Mouse (Mus musculus) embryonic fibroblast, embryonic 13.5 days (primary cell): ENCODE results near the gene Ptprn2. TPM values are rescaled to one million over a fixed set of nuclear protein-coding genes. Genes with fewer than 3 reads are reported as not detected.

Source experiments
- H3K27ac ChIP-seq: 2 replicates; pipeline ENCODE4 v1.5.1; 2012; ENCODE audit warnings: low read length, control low read depth, inconsistent platforms; ENCODE audit not compliant: insufficient read depth
- H3K4me1 ChIP-seq: 2 replicates; pipeline ENCODE4 v1.6.1; 2011; ENCODE audit warnings: low read length; ENCODE audit not compliant: control insufficient read depth, insufficient read depth
- H3K4me3 ChIP-seq: 2 replicates; pipeline ENCODE4 v1.5.1; 2011; ENCODE audit warnings: mild to moderate bottlenecking, control low read depth, low read length; ENCODE audit not compliant: insufficient read depth
- CTCF ChIP-seq: IDR thresholded peaks from 2 replicates; pipeline ENCODE4 v1.5.1; 2011; ENCODE audit warnings: mild to moderate bottlenecking, control low read depth, low read length, moderate library complexity, borderline replicate concordance; ENCODE audit not compliant: insufficient read depth
- POLR2A ChIP-seq: IDR thresholded peaks from 2 replicates; pipeline ENCODE4 v1.6.1; 2011; ENCODE audit warnings: low read depth, mild to moderate bottlenecking, control low read depth, low read length, moderate library complexity
- polyA plus RNA-seq: library from polyadenylated mRNA; stranded (reverse); fragments of >200 nt; gene quantifications from 2 replicates; pipeline ENCODE4 v1.2.4, GENCODE M21; 2011; ENCODE audit warnings: low read depth; ENCODE audit not compliant: missing spikeins, insufficient read length

Ptprn2 gene
- polyA plus RNA-seq, 1 experiment, result 0.26 TPM

- Histone ChIP-seq H3K27ac (no peak overlapping the region), H3K4me3 (no peak overlapping the region)
Measured at GRCm38 (mm10) chr12:117160211-117160891, 674.8 kb downstream of the Ptprn2 start.

GRCm38 (mm10) chr12:117162180-117162579 is 676.7 kb downstream of the Ptprn2 start:
- Histone ChIP-seq H3K4me1 (no peaks in the 10 kb centered on the region), H3K4me3 (no peak overlapping the region), H3K27ac (no peak overlapping the region)
- TF ChIP-seq CTCF (no peak), POLR2A (no peak)

More at GRCm38 (mm10) chr12:117160211-117160891, 674.8 kb downstream of the Ptprn2 start:
- TF ChIP-seq POLR2A (no peak), CTCF (no peak)
- H3K4me1 ChIP-seq, result no peaks in the 10 kb centered on the region

GRCm38 (mm10) chr12:117163789-117164188 is 678.3 kb downstream of the Ptprn2 start:
- Histone ChIP-seq H3K4me3 (no peak overlapping the region), H3K4me1 (no peaks in the 10 kb centered on the region), H3K27ac (no peak overlapping the region)
- TF ChIP-seq POLR2A (no peak), CTCF (no peak)

GRCm38 (mm10) chr12:117166266-117166665 is 680.7 kb downstream of the Ptprn2 start:
- Histone ChIP-seq H3K4me3 (no peak overlapping the region), H3K4me1 (no peaks in the 10 kb centered on the region), H3K27ac (no peak overlapping the region)
- TF ChIP-seq POLR2A (no peak), CTCF (no peak)

DNA sequence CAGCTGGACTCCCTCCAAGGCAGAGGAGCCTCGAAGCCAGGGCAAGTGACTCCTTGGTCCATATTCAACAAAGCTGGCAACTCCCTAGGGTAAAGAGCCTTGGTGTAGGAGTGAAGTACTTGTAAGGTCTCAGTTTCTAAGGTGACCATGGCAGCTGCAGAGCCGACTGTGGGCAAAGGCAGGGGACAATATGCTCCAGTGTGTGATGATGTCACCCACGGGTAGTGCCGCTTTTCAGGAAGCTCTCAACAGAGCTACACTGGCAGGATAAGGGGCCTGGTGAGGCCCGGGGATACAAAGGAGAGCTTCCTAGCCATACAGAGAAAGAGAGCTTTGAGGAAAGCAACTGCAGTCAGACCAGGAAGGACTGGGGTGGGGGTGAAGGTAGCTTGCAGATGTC is 684.1 kb downstream of the Ptprn2 start:
- Histone ChIP-seq H3K4me1 (no peaks in the 10 kb centered on the region), H3K4me3 (no peak overlapping the region), H3K27ac (no peak overlapping the region)
- TF ChIP-seq POLR2A, result no peak
- TF ChIP-seq CTCF, result no peak

GRCm38 (mm10) chr12:117172529-117172884 is 687.0 kb downstream of the Ptprn2 start:
- no peak for TF ChIP-seq CTCF
- no peak for TF ChIP-seq POLR2A
- no peak overlapping the region for H3K4me3 ChIP-seq
- no peak overlapping the region for H3K27ac ChIP-seq
- no peaks in the 10 kb centered on the region for H3K4me1 ChIP-seq

DNA sequence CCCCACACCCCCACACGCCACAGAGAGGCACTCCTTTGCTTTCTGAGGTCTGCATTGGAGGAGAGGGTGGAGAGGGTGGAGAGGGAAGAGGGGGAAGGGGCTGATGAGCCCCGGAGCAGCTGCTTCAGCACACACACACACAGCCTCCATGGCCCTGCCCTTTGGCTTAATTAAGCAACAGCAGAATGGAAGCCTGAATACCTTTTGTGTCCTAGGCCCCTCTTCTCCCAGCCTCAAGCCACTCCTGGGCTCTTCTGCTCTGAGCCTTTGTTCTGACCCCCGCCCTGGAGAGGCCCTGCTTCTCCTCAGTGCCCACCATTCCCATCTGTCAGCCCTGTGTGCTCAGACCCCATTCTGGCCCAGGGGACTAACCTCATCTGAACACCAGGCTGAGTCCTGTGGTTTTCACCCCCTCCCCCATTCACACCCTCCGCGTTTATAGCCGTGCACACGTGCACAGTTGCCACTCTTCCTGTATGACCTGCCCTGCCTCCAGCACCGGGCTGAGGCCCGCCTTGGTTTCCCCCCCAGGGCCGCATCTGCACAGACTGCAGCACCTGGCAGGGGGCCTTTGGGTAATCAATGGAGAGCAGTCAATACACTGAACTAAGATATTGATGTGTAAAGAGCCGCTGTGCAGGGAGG is 687.5 kb downstream of the Ptprn2 start:
- Histone ChIP-seq H3K27ac (no peak overlapping the region), H3K4me1 (no peaks in the 10 kb centered on the region), H3K4me3 (no peak overlapping the region)
- no peak for TF ChIP-seq CTCF
- TF ChIP-seq POLR2A, result no peak

DNA sequence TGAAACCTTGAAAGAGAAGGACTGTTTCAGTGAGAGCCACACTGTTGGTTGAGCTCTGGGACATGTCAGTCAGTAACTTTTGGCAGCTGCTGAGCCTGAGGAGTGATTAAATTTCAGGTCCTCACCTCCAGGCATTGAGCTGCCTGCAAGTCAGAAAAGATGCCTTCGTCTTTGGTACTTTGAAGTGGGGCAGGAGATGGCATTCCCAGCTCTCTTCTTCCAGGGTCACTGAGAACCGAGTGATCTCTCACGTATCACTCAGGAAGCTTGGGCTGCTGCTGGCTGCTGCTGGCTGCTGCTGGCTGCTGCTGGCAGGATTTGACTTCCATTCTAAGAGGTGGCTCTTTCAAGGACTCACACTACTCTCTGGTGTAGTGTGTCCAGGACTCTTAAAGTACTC is 688.7 kb downstream of the Ptprn2 start:
- TF ChIP-seq CTCF, result no peak
- TF ChIP-seq POLR2A, result no peak
- Histone ChIP-seq H3K27ac (no peak overlapping the region), H3K4me3 (no peak overlapping the region)

GRCm38 (mm10) chr12:117175072-117175681 is 689.7 kb downstream of the Ptprn2 start:
- H3K4me3 ChIP-seq, result no peak overlapping the region
- H3K27ac ChIP-seq, result no peak overlapping the region
- no peaks in the 10 kb centered on the region for H3K4me1 ChIP-seq
- TF ChIP-seq CTCF (no peak), POLR2A (no peak)

More for the DNA sequence above, 688.7 kb downstream of the Ptprn2 start:
- no peaks in the 10 kb centered on the region for H3K4me1 ChIP-seq

DNA sequence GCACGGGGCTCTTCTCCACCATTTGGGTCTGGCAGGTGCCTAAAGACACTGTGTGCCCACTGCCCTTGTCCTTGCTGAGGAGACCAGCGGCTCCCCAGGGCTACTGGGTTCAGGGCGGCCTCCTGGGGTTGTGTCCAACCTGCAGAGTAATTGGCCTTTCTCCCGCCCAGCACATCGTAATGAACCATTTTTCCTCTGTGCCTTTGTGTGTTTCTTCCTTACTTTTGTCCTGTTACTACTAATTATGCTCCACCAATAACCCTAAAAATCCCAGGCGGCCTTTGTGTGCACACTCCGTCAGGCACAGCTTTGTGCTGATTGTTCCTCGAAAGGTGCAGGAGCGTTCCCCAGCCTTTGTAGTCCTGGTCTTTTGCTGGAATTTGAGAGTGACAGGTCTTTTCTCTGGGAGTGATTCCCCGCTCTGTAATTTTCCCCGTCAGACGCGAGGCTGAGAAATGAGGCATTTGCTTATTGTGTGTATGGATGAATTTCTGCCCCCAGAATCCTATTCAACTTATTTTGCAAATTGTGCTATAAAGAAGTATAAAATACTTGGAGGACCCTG is 690.8 kb downstream of the Ptprn2 start:
- Histone ChIP-seq H3K4me1 (no peaks in the 10 kb centered on the region), H3K27ac (no peak overlapping the region), H3K4me3 (no peak overlapping the region)
- TF ChIP-seq CTCF (no peak), POLR2A (no peak)
